Mouse (Mus musculus) kidney, embryonic 15.5 days (tissue): ENCODE results near the gene Rin2. TPM values are rescaled to one million over a fixed set of nuclear protein-coding genes. Genes with fewer than 3 reads are reported as not detected.

Source experiments
- ATAC-seq: fragments of 200-750 bp; cut with Nextera tagmentation; replicated peaks from 2 replicates; pipeline ENCODE4 v1.8.0; 2017; ENCODE audit warnings: moderate TSS enrichment; ENCODE audit not compliant: low FRiP score
- H3K27ac ChIP-seq: fragments of 300-500 bp; sonication (generic); 2 replicates; pipeline ENCODE4 v1.5.1; 2015; ENCODE audit warnings: mild to moderate bottlenecking, inconsistent platforms
- H3K27me3 ChIP-seq: fragments of 300-500 bp; sonication (generic); 2 replicates; pipeline ENCODE4 v1.6.1; 2015; ENCODE audit warnings: inconsistent platforms
- H3K36me3 ChIP-seq: fragments of 300-500 bp; sonication (generic); 2 replicates; pipeline ENCODE4 v1.6.1; 2015; ENCODE audit warnings: inconsistent platforms
- H3K4me1 ChIP-seq: fragments of 300-500 bp; sonication (generic); 2 replicates; pipeline ENCODE4 v1.6.1; 2015; ENCODE audit warnings: inconsistent platforms
- H3K4me2 ChIP-seq: fragments of 300-500 bp; sonication (generic); 2 replicates; pipeline ENCODE4 v1.6.1; 2015; ENCODE audit warnings: moderate library complexity, mild to moderate bottlenecking, inconsistent platforms
- H3K4me3 ChIP-seq: fragments of 300-500 bp; sonication (generic); replicated peaks from 2 replicates; pipeline ENCODE4 v1.5.1; 2015; ENCODE audit warnings: mild to moderate bottlenecking, inconsistent platforms
- H3K9ac ChIP-seq: fragments of 300-500 bp; sonication (generic); 2 replicates; pipeline ENCODE4 v1.6.1; 2015; ENCODE audit warnings: mild to moderate bottlenecking, inconsistent platforms
- H3K9me3 ChIP-seq: fragments of 300-500 bp; sonication (generic); replicated peaks from 2 replicates; pipeline ENCODE4 v1.6.1; 2016; ENCODE audit warnings: inconsistent platforms
- WGBS: fragments of 180-500 bp; shearing (Covaris S2); methylation state at CpG from one replicate; pipeline ENCODE4 v1.1.7; 2015; ENCODE audit warnings: mixed read lengths; 5-methylcytosine and 5-hydroxymethylcytosine counted together
- polyA plus RNA-seq: library from polyadenylated mRNA; unstranded; fragments of >200 nt; fragmentation: Nextera tagmentation; extraction: Ambion mirVana; gene quantifications from 2 replicates; pipeline ENCODE4 v1.2.1, GENCODE M21; 2015

Gene Rin2
- polyA plus RNA-seq, 1 experiment from 2014 or later, result 33.0 TPM

DNA sequence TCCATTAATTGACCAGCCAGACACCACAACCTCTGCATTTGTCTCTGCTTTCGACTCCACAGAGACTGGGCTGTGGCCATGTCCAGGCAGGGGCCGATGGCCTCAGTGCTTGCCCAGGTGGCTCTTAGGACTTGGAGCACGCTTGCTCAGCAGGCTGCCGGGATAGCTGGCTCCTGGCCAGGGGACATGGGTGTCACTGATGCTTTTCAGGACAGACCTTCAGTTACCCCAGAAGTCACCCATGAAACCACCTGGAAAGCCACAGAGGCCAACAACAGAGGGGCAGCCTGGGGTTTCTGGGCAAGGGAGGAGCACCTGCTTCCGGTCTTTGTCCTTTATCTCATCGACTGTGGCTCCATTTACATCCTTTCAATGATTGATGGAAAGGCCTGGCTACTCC lies 108.2 kb downstream of the Rin2 start:
- WGBS, result 50% methylated on average over 6 of the region's 6 CpGs
- ATAC-seq, result no peak
- H3K27me3 ChIP-seq, result no peaks in the 10 kb centered on the region
- no peak overlapping the region for H3K4me3 ChIP-seq
- peaks cover 53% of the 10 kb centered on the region for H3K4me1 ChIP-seq
- H3K9ac ChIP-seq, result no peak overlapping the region
- H3K4me2 ChIP-seq, result no peak overlapping the region
- H3K9me3 ChIP-seq, result no peaks in the 10 kb centered on the region
- 0 out of 2 replicates have a peak, but pooled peaks cover 8% of the 10 kb centered on the region for H3K36me3 ChIP-seq
- peak overlapping the region; percentile 30 for H3K27ac ChIP-seq

- no peaks in the 10 kb centered on the region for H3K9me3 ChIP-seq
- 0 out of 2 replicates have a peak, but pooled peaks cover 5% of the 10 kb centered on the region for H3K36me3 ChIP-seq
- 57% methylated on average over 13 of the region's 13 CpGs for WGBS
- no peak overlapping the region for H3K4me2 ChIP-seq
- H3K27ac ChIP-seq, result peak overlapping the region; percentile 97
- no peak overlapping the region for H3K4me3 ChIP-seq
- H3K4me1 ChIP-seq, result peaks cover 56% of the 10 kb centered on the region
- ATAC-seq, result no peak
- no peaks in the 10 kb centered on the region for H3K27me3 ChIP-seq
- no peak overlapping the region for H3K9ac ChIP-seq
Observed at GRCm38 (mm10) chr2:145784246-145784935, 109.4 kb downstream of the Rin2 start.

DNA sequence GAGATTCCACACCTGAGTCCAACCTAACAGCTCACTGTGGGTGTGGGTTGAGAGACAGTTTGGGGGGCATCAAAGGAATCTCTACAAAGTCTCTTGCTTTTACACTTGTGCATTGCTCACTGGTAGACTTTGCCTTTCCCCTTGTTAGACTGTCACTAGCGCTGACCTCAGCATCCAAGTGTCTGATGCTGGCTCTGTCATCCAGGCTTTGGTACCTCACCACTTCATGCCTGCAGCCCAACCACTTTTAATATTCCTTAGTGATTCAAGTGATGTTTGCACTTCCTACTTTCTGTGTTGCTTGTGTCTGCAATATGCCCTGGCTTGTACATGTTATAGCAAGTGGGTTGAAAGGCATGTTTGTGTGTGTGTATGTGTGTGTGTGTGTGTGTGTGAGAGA lies 109.9 kb downstream of the Rin2 start:
- ATAC-seq, result no peak
- H3K4me1 ChIP-seq, result peaks cover 59% of the 10 kb centered on the region

GRCm38 (mm10) chr2:145785758-145786617 lies 111.0 kb downstream of the Rin2 start:
- WGBS, result 1% methylated on average over 18 of the region's 18 CpGs
- H3K27ac ChIP-seq, result peak overlapping the region; percentile 97
- no peaks in the 10 kb centered on the region for H3K9me3 ChIP-seq
- peak overlapping the region; percentile 37 for H3K4me3 ChIP-seq
- no peaks in the 10 kb centered on the region for H3K27me3 ChIP-seq
- peak overlapping the region; percentile 57 for H3K4me2 ChIP-seq
- peaks cover 59% of the 10 kb centered on the region for H3K4me1 ChIP-seq
- peak; percentile 89 for ATAC-seq
- no peaks in the 10 kb centered on the region for H3K36me3 ChIP-seq
- peak overlapping the region; percentile 18; the same call in 1 of the 2 replicates for H3K9ac ChIP-seq

More for the DNA sequence above, 109.9 kb downstream of the Rin2 start:
- Histone ChIP-seq H3K4me2 (no peak overlapping the region), H3K9ac (no peak overlapping the region), H3K27ac (peak overlapping the region; percentile 97), H3K27me3 (no peaks in the 10 kb centered on the region), H3K9me3 (no peaks in the 10 kb centered on the region), H3K36me3 (no peaks in the 10 kb centered on the region), H3K4me3 (no peak overlapping the region)
- WGBS, result 75% methylated on average over 1 of the region's 1 CpGs

DNA sequence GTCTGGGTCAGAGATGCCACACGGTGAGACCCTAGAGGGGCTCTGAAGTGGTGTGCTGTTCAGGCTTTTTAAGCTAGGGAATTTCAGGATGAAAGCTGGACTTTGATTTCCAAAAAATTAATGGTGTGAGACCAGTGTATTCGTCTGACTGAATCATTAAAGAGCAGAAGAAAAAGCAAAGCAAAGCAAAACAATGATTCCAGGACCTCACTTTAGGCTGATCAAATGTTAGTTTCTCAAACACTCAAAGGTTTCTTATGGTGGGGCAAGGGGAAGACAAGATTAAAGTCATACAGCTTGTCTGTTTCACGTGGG lies 111.6 kb downstream of the Rin2 start:
- Histone ChIP-seq H3K4me2 (peak overlapping the region; percentile 57), H3K9ac (no peak overlapping the region), H3K27me3 (no peaks in the 10 kb centered on the region), H3K9me3 (no peaks in the 10 kb centered on the region), H3K27ac (peak overlapping the region; percentile 97), H3K4me1 (peaks cover 59% of the 10 kb centered on the region), H3K4me3 (peak overlapping the region; percentile 37), H3K36me3 (0 out of 2 replicates have a peak, but pooled peaks cover 3% of the 10 kb centered on the region)
- WGBS, result 8% methylated on average over 3 of the region's 3 CpGs
- no peak for ATAC-seq

DNA sequence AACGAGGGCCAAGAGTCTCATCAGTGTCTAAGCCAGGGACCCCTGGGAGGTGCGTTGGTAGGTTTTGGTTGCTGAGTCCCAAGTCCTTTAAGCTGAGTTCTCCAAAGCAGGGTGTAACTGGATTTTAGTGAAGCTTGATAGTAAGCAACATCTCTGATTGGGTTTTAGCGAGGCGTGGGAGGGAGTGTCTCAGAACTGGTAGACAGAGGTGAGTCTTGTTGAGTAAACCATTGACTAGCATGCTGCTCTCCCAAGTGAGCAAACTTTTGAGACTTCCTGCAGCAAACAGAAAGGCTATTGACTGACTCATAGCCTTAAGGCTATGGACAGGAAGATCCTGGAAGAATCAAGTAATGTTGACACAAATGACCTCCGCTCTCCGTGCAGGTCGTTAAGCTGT lies 112.5 kb downstream of the Rin2 start:
- peak; percentile 44 for ATAC-seq
- H3K4me2 ChIP-seq, result peak overlapping the region; percentile 57
- peak overlapping the region; percentile 97 for H3K27ac ChIP-seq
- peak overlapping the region; percentile 1; the same call in 1 of the 2 replicates for H3K4me3 ChIP-seq
- H3K4me1 ChIP-seq, result peaks cover 59% of the 10 kb centered on the region
- H3K36me3 ChIP-seq, result 0 out of 2 replicates have a peak, but pooled peaks cover 6% of the 10 kb centered on the region
- 43% methylated on average over 7 of the region's 7 CpGs for WGBS
- H3K27me3 ChIP-seq, result no peaks in the 10 kb centered on the region
- H3K9me3 ChIP-seq, result no peaks in the 10 kb centered on the region
- no peak overlapping the region for H3K9ac ChIP-seq

GRCm38 (mm10) chr2:145788562-145789346 lies 113.7 kb downstream of the Rin2 start:
- Histone ChIP-seq H3K36me3 (0 out of 2 replicates have a peak, but pooled peaks cover 7% of the 10 kb centered on the region), H3K9me3 (no peaks in the 10 kb centered on the region), H3K4me3 (no peak overlapping the region), H3K9ac (no peak overlapping the region), H3K27me3 (no peaks in the 10 kb centered on the region), H3K27ac (peak overlapping the region; percentile 97), H3K4me2 (no peak overlapping the region), H3K4me1 (peaks cover 52% of the 10 kb centered on the region)
- WGBS, result 86% methylated on average over 3 of the region's 3 CpGs
- no peak for ATAC-seq

GRCm38 (mm10) chr2:145793702-145794101 lies 118.7 kb downstream of the Rin2 start:
- no peak overlapping the region for H3K4me2 ChIP-seq
- peaks cover 8% of the 10 kb centered on the region; the same call in 1 of the 2 replicates for H3K4me1 ChIP-seq
- H3K4me3 ChIP-seq, result no peak overlapping the region
- H3K27ac ChIP-seq, result no peak overlapping the region
- H3K9ac ChIP-seq, result no peak overlapping the region
- no peaks in the 10 kb centered on the region for H3K27me3 ChIP-seq
- H3K36me3 ChIP-seq, result peaks cover 33% of the 10 kb centered on the region
- ATAC-seq, result no peak
- WGBS, result 41% methylated on average over 1 of the region's 1 CpGs
- no peaks in the 10 kb centered on the region for H3K9me3 ChIP-seq

GRCm38 (mm10) chr2:145794318-145794954 lies 119.4 kb downstream of the Rin2 start:
- no peaks in the 10 kb centered on the region for H3K9me3 ChIP-seq
- no peak overlapping the region for H3K9ac ChIP-seq
- H3K4me2 ChIP-seq, result no peak overlapping the region
- WGBS, result 37% methylated on average over 5 of the region's 5 CpGs
- 0 out of 2 replicates have a peak, but pooled peaks have one; percentile 19 for ATAC-seq
- H3K27me3 ChIP-seq, result no peaks in the 10 kb centered on the region
- H3K27ac ChIP-seq, result no peak overlapping the region
- H3K4me1 ChIP-seq, result peaks cover 5% of the 10 kb centered on the region; the same call in 1 of the 2 replicates
- peaks cover 38% of the 10 kb centered on the region for H3K36me3 ChIP-seq
- H3K4me3 ChIP-seq, result no peak overlapping the region

DNA sequence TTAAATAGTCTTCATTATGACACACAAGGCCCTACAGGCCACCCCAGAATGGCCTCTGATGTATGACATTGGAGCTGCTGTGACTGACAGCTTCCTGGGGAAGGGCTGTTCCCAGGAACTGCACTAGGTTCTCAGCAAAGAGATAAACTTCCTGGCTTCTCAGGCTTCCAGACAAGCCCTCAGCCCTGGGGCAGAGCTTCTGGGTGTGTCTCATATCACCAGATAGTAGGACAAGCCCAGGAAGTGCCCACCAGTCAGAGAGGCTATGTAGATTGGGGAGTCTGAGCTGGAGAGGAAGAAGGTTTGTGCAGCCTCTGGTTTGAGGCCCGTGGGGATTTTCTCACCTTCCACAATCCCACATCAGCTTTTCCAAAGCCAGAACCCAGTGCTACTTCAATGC lies 122.8 kb downstream of the Rin2 start:
- H3K27ac ChIP-seq, result no peak overlapping the region
- 53% methylated on average over 1 of the region's 1 CpGs for WGBS
- ATAC-seq, result no peak
- no peaks in the 10 kb centered on the region for H3K9me3 ChIP-seq
- no peak overlapping the region for H3K4me3 ChIP-seq
- 0 out of 2 replicates have a peak, but pooled peaks cover 2% of the 10 kb centered on the region for H3K4me1 ChIP-seq
- H3K4me2 ChIP-seq, result no peak overlapping the region
- H3K36me3 ChIP-seq, result peaks cover 53% of the 10 kb centered on the region
- no peaks in the 10 kb centered on the region for H3K27me3 ChIP-seq
- H3K9ac ChIP-seq, result no peak overlapping the region

DNA sequence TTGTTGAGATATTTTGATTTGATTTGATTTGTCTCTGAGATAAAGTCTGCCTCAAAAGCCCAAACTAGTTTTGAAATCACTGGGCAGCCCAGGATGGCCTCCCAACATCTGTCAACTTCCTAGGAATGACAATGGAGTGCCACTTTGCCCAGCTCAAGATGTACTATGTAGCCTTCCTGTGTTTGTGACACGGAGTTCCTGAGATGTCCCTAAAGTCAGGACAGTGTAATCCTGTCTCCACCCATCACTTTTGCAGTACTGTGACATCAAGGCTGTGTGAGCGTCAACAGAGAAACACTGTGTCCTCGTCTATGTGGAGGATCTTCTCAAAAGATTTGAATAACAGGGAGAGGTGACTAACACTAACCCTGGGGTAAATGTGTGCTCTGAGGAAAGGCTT lies 123.9 kb downstream of the Rin2 start:
- Histone ChIP-seq H3K27me3 (no peaks in the 10 kb centered on the region), H3K27ac (no peak overlapping the region), H3K36me3 (peaks cover 55% of the 10 kb centered on the region), H3K4me3 (no peak overlapping the region), H3K9ac (no peak overlapping the region), H3K9me3 (no peaks in the 10 kb centered on the region), H3K4me2 (no peak overlapping the region), H3K4me1 (no peaks in the 10 kb centered on the region)
- no peak for ATAC-seq
- WGBS, result 84% methylated on average over 3 of the region's 3 CpGs
